Mouse (Mus musculus) intestine, embryonic 15.5 days (tissue): ENCODE data around the gene Tmem263. TPM values are rescaled to one million over a fixed set of nuclear protein-coding genes. Genes with fewer than 3 reads are reported as not detected.

Experiments
- ATAC-seq: fragments of 200-750 bp; cut with Nextera tagmentation; 2 replicates; pipeline ENCODE4 v1.8.0; 2017; ENCODE audit warnings: moderate TSS enrichment, moderate library complexity
- H3K27ac ChIP-seq: fragments of 300-500 bp; sonication (generic); 2 replicates; pipeline ENCODE4 v1.5.1; 2015; ENCODE audit warnings: mild to moderate bottlenecking, inconsistent platforms
- H3K27me3 ChIP-seq: fragments of 300-500 bp; sonication (generic); replicated peaks from 2 replicates; pipeline ENCODE4 v1.6.1; 2015; ENCODE audit warnings: inconsistent platforms
- H3K36me3 ChIP-seq: fragments of 300-500 bp; sonication (generic); 2 replicates; pipeline ENCODE4 v1.6.1; 2015; ENCODE audit warnings: inconsistent platforms
- H3K4me1 ChIP-seq: fragments of 300-500 bp; sonication (generic); replicated peaks from 2 replicates; pipeline ENCODE4 v1.6.1; 2015; ENCODE audit warnings: inconsistent platforms
- H3K4me2 ChIP-seq: fragments of 300-500 bp; sonication (generic); replicated peaks from 2 replicates; pipeline ENCODE4 v1.6.1; 2015; ENCODE audit warnings: mild to moderate bottlenecking, inconsistent platforms
- H3K4me3 ChIP-seq: fragments of 300-500 bp; sonication (generic); replicated peaks from 2 replicates; pipeline ENCODE4 v1.5.1; 2015; ENCODE audit warnings: inconsistent platforms
- H3K9ac ChIP-seq: fragments of 300-500 bp; sonication (generic); 2 replicates; pipeline ENCODE4 v1.6.1; 2015; ENCODE audit warnings: inconsistent platforms
- H3K9me3 ChIP-seq: fragments of 300-500 bp; sonication (generic); 2 replicates; pipeline ENCODE4 v1.6.1; 2016; ENCODE audit warnings: inconsistent platforms
- WGBS: fragments of 180-500 bp; shearing (Covaris S2); methylation state at CpG from one replicate; pipeline ENCODE4 v1.1.7; 2015; 5-methylcytosine and 5-hydroxymethylcytosine counted together
- polyA plus RNA-seq: library from polyadenylated mRNA; unstranded; fragments of >200 nt; fragmentation: Nextera tagmentation; extraction: Ambion mirVana; gene quantifications from 2 replicates; pipeline ENCODE4 v1.2.1, GENCODE M21; 2015

Gene Tmem263
- polyA plus RNA-seq, result 54.1 and 60.2 TPM in 2 replicates

GRCm38 (mm10) chr10:85102247-85103084 lies at the start of gene Tmem263, which contains the start of gene Fhl4:
Tmem263 (plus strand) TSS chr10:85102627.
Fhl4 (minus strand) TSS chr10:85102495.
- WGBS, result under 1% methylated on average over 92 of the region's 96 CpGs
- Histone ChIP-seq H3K9ac (peak within 1 kb of the TSS; percentile 91), H3K4me2 (peak within 1 kb of the TSS; percentile 87), H3K4me1 (no peaks in the 10 kb centered on the region), H3K4me3 (peak within 1 kb of the TSS; percentile 94), H3K27ac (peak within 1 kb of the TSS; percentile 79), H3K9me3 (no peaks in the 10 kb centered on the region), H3K36me3 (no peaks in the 10 kb centered on the region), H3K27me3 (no peaks in the 10 kb centered on the region)
- peak; percentile 97 for ATAC-seq

- Histone ChIP-seq H3K36me3 (no peaks in the 10 kb centered on the region), H3K27ac (no peak overlapping the region), H3K4me2 (no peak overlapping the region), H3K4me1 (no peaks in the 10 kb centered on the region), H3K9me3 (no peaks in the 10 kb centered on the region), H3K27me3 (no peaks in the 10 kb centered on the region), H3K4me3 (no peak overlapping the region), H3K9ac (no peak overlapping the region)
- WGBS, result 85% methylated on average over 2 of the region's 2 CpGs
- no peak for ATAC-seq
Measured at GRCm38 (mm10) chr10:85054876-85055275, 47.6 kb upstream of the Tmem263 start.

- no peak for ATAC-seq
- H3K27ac ChIP-seq, result no peak overlapping the region
- no peaks in the 10 kb centered on the region for H3K4me1 ChIP-seq
- no peak overlapping the region for H3K4me3 ChIP-seq
- H3K36me3 ChIP-seq, result no peaks in the 10 kb centered on the region
- 67% methylated on average over 4 of the region's 4 CpGs for WGBS
- no peak overlapping the region for H3K4me2 ChIP-seq
- no peak overlapping the region for H3K9ac ChIP-seq
- no peaks in the 10 kb centered on the region for H3K27me3 ChIP-seq
- H3K9me3 ChIP-seq, result no peaks in the 10 kb centered on the region
Measured at GRCm38 (mm10) chr10:85071605-85072152, 30.7 kb upstream of the Tmem263 start.

- H3K9me3 ChIP-seq, result no peaks in the 10 kb centered on the region
- peak overlapping the region; percentile 91 for H3K9ac ChIP-seq
- no peaks in the 10 kb centered on the region for H3K27me3 ChIP-seq
- ATAC-seq, result peak; percentile 9
- H3K4me3 ChIP-seq, result peak overlapping the region; percentile 94
- H3K4me1 ChIP-seq, result no peaks in the 10 kb centered on the region
- 3% methylated on average over 10 of the region's 10 CpGs for WGBS
- peak overlapping the region; percentile 87 for H3K4me2 ChIP-seq
- no peaks in the 10 kb centered on the region for H3K36me3 ChIP-seq
- H3K27ac ChIP-seq, result peak overlapping the region; percentile 71
Measured at GRCm38 (mm10) chr10:85101841-85102240, 586 bp upstream of the Tmem263 start.

- peak overlapping the region; percentile 79 for H3K27ac ChIP-seq
- H3K9me3 ChIP-seq, result no peaks in the 10 kb centered on the region
- ATAC-seq, result peak; percentile 57
- no peaks in the 10 kb centered on the region for H3K27me3 ChIP-seq
- H3K4me1 ChIP-seq, result no peaks in the 10 kb centered on the region
- WGBS, result under 1% methylated on average over 34 of the region's 34 CpGs
- H3K9ac ChIP-seq, result peak overlapping the region; percentile 91
- no peaks in the 10 kb centered on the region for H3K36me3 ChIP-seq
- H3K4me2 ChIP-seq, result peak overlapping the region; percentile 87
- peak overlapping the region; percentile 94 for H3K4me3 ChIP-seq
Measured at GRCm38 (mm10) chr10:85103085-85103885, 858 bp downstream of the Tmem263 start.

GRCm38 (mm10) chr10:85114409-85114808 lies 12.0 kb downstream of the Tmem263 start:
- WGBS, result 84% methylated on average over 4 of the region's 4 CpGs
- Histone ChIP-seq H3K4me3 (no peak overlapping the region), H3K9ac (no peak overlapping the region), H3K27ac (no peak overlapping the region), H3K4me2 (no peak overlapping the region), H3K9me3 (no peaks in the 10 kb centered on the region), H3K4me1 (no peaks in the 10 kb centered on the region), H3K27me3 (no peaks in the 10 kb centered on the region), H3K36me3 (no peaks in the 10 kb centered on the region)
- ATAC-seq, result no peak

- peak overlapping the region; percentile 30 for H3K4me2 ChIP-seq
- H3K9me3 ChIP-seq, result no peaks in the 10 kb centered on the region
- H3K9ac ChIP-seq, result no peak overlapping the region
- no peak overlapping the region for H3K4me3 ChIP-seq
- no peaks in the 10 kb centered on the region for H3K27me3 ChIP-seq
- peak; percentile 55 for ATAC-seq
- H3K4me1 ChIP-seq, result peaks cover 7% of the 10 kb centered on the region; the same call in 1 of the 2 replicates
- peak overlapping the region; percentile 60 for H3K27ac ChIP-seq
- WGBS, result 70% methylated on average over 13 of the region's 13 CpGs
- H3K36me3 ChIP-seq, result 0 out of 2 replicates have a peak, but pooled peaks cover 7% of the 10 kb centered on the region
Measured at GRCm38 (mm10) chr10:85125184-85125583, 22.8 kb downstream of the Tmem263 start.

- Histone ChIP-seq H3K36me3 (no peaks in the 10 kb centered on the region; the same call in 1 of the 2 replicates), H3K27me3 (no peaks in the 10 kb centered on the region), H3K4me3 (peak within 1 kb of the TSS; percentile 68), H3K9ac (peak within 1 kb of the TSS; percentile 75), H3K27ac (0 out of 2 replicates have a peak within 1 kb of the TSS, but pooled peaks have one; percentile 56), H3K9me3 (no peaks in the 10 kb centered on the region), H3K4me1 (peaks cover 7% of the 10 kb centered on the region; the same call in 1 of the 2 replicates), H3K4me2 (peak within 1 kb of the TSS; percentile 79)
- 7% methylated on average over 20 of the region's 20 CpGs for whole genome bisulfite sequencing
- ATAC-seq, result peak; percentile 99
Measured at GRCm38 (mm10) chr10:85127395-85128287, 25.2 kb downstream of the Tmem263 start, which contains the start of gene Mterf2. Mterf2 (minus strand) TSS chr10:85128027.

GRCm38 (mm10) chr10:85128453-85128852 lies 26.0 kb downstream of the Tmem263 start:
- Histone ChIP-seq H3K4me1 (peaks cover 7% of the 10 kb centered on the region; the same call in 1 of the 2 replicates), H3K9me3 (no peaks in the 10 kb centered on the region), H3K27ac (no peak overlapping the region), H3K9ac (no peak overlapping the region), H3K36me3 (peaks cover under 1% of the 10 kb centered on the region; the same call in 1 of the 2 replicates), H3K27me3 (no peaks in the 10 kb centered on the region), H3K4me3 (peak overlapping the region; percentile 68), H3K4me2 (peak overlapping the region; percentile 79)
- WGBS, result 14% methylated on average over 7 of the region's 7 CpGs
- peak; percentile 38 for ATAC-seq

- Histone ChIP-seq H3K4me1 (no peaks in the 10 kb centered on the region), H3K9me3 (no peaks in the 10 kb centered on the region), H3K27me3 (no peaks in the 10 kb centered on the region), H3K4me2 (no peak overlapping the region), H3K36me3 (peaks cover 4% of the 10 kb centered on the region; the same call in 1 of the 2 replicates), H3K9ac (no peak overlapping the region), H3K4me3 (no peak overlapping the region), H3K27ac (no peak overlapping the region)
- no peak for ATAC-seq
- WGBS, result 73% methylated on average over 6 of the region's 6 CpGs
Measured at GRCm38 (mm10) chr10:85136573-85136972, 34.1 kb downstream of the Tmem263 start.

- 37% methylated on average over 9 of the region's 9 CpGs for WGBS
- Histone ChIP-seq H3K27me3 (no peaks in the 10 kb centered on the region), H3K4me3 (no peak overlapping the region), H3K36me3 (no peaks in the 10 kb centered on the region), H3K4me2 (no peak overlapping the region), H3K27ac (no peak overlapping the region), H3K4me1 (no peaks in the 10 kb centered on the region), H3K9ac (no peak overlapping the region), H3K9me3 (no peaks in the 10 kb centered on the region)
- 0 out of 2 replicates have a peak, but pooled peaks have one; percentile 43 for ATAC-seq
Measured at GRCm38 (mm10) chr10:85141465-85141864, 39.0 kb downstream of the Tmem263 start.
